Mouse (Mus musculus) bone marrow, adult 2 months (tissue): ENCODE measurements around the gene Apopt1.

ENCODE experiments used
- CTCF ChIP-seq: fragments of 200-500 bp; IDR thresholded peaks from 2 replicates; pipeline ENCODE4 v1.5.1; 2011; ENCODE audit warnings: low read length, control low read depth; ENCODE audit not compliant: control insufficient read depth, insufficient read depth
- POLR2A ChIP-seq: fragments of 200-500 bp; IDR thresholded peaks from 2 replicates; pipeline ENCODE4 v1.6.1; 2011; ENCODE audit warnings: low read depth, mild to moderate bottlenecking, control low read depth, low read length, borderline replicate concordance; ENCODE audit not compliant: control insufficient read depth

- no peak for TF ChIP-seq CTCF
- TF ChIP-seq POLR2A, result no peak
Measured at GRCm38 (mm10) chr12:111708181-111708580, 4.9 kb upstream of the Apopt1 start.
